Mouse (Mus musculus) hindbrain, embryonic 10.5 days (tissue): ENCODE measurements around the gene Mup17. TPM values are rescaled to one million over a fixed set of nuclear protein-coding genes. Genes with fewer than 3 reads are reported as not detected.
"Not testable (repeated sequence)": the region's sequence is repeated elsewhere in the genome, so short reads cannot be mapped to it uniquely, and the experiment has no call there.

Experiments
- DNase-seq: peaks from one replicate; pipeline ENCODE4 v3.0.0-alpha.2; 2017; ENCODE audit warnings: low spot score
- H3K27ac ChIP-seq: fragments of 300-500 bp; sonication (generic); 2 replicates; pipeline ENCODE4 v1.5.1; 2016; ENCODE audit warnings: mild to moderate bottlenecking, moderate library complexity
- H3K27me3 ChIP-seq: fragments of 300-500 bp; sonication (generic); 2 replicates; pipeline ENCODE4 v1.6.1; 2016; ENCODE audit warnings: mild to moderate bottlenecking; ENCODE audit not compliant: poor library complexity, insufficient read depth, severe bottlenecking
- H3K36me3 ChIP-seq: fragments of 300-500 bp; sonication (generic); 2 replicates; pipeline ENCODE4 v1.6.1; 2016; ENCODE audit warnings: mild to moderate bottlenecking, moderate library complexity
- H3K4me1 ChIP-seq: fragments of 300-500 bp; sonication (generic); replicated peaks from 2 replicates; pipeline ENCODE4 v1.6.1; 2016; ENCODE audit warnings: mild to moderate bottlenecking
- H3K4me3 ChIP-seq: fragments of 300-500 bp; sonication (generic); 2 replicates; pipeline ENCODE4 v1.5.1; 2016; ENCODE audit warnings: mild to moderate bottlenecking, moderate library complexity
- H3K9me3 ChIP-seq: fragments of 300-500 bp; sonication (generic); 2 replicates; pipeline ENCODE4 v1.6.1; 2016; ENCODE audit warnings: mild to moderate bottlenecking, moderate library complexity
- WGBS: fragments of 180-500 bp; shearing (Covaris S2); methylation state at CpG from one replicate; pipeline ENCODE4 v1.1.7; 2016; 5-methylcytosine and 5-hydroxymethylcytosine counted together
- polyA plus RNA-seq: library from polyadenylated mRNA; unstranded; fragments of >200 nt; fragmentation: Nextera tagmentation; extraction: Ambion mirVana; gene quantifications from 2 replicates; pipeline ENCODE4 v1.2.1, GENCODE M21; 2016

The Mup17 gene
- polyA plus RNA-seq, result not detected in 2 replicates

DNA sequence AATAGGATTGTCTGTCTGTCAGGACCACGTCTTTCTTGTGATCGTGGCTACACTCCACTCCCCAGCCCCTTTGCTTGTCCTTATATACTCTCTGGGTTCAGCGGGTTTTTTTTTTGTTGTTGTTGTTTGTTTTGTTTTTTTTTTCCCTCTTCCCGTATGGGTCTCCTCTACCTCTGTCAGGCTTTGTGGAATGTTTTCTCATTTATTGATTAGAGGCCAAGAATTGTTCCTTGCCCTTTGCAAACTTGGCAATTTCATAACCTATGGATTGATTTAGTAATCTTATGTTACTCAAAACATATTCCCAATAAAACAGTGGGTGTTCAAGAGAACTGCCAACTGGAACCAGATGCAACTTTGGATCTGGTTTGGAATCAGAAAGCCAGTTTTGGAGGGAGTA, at the start of gene Mup17:
Mup17 (minus strand) TSS at position 101 of the 400 bp plus-strand sequence.
- H3K27me3 ChIP-seq, H3K9me3 ChIP-seq, H3K4me1 ChIP-seq, H3K27ac ChIP-seq, H3K36me3 ChIP-seq, DNase-seq, H3K4me3 ChIP-seq: not testable (repeated sequence)
- 83% methylated on average over 4 of the region's 4 CpGs for WGBS

GRCm38 (mm10) chr4:61571561-61571960, 24.1 kb downstream of the Mup17 start:
- H3K4me3 ChIP-seq, H3K27ac ChIP-seq, H3K9me3 ChIP-seq, H3K27me3 ChIP-seq, H3K36me3 ChIP-seq, H3K4me1 ChIP-seq, DNase-seq: not testable (repeated sequence)
- 90% methylated on average over 19 of the region's 19 CpGs for WGBS

DNA sequence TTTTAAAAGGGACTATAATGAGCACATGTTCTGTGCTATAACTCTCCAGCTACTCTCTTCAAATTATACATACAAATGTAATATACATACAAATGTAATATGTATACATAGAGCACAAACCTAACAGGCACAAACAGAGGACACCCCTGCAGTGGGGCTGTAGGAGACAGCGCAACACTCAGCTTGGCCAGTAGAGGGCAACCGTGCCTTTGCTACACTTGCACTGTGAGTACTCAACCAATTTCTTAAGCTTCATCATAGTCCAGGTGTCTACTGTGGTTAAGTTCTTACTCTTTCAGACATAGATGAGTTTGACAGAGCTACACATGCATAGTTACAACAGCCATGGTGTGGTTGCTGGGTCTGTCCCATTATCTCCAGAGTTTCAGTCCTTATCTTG, 39.8 kb downstream of the Mup17 start:
- not testable (repeated sequence) for DNase-seq, H3K4me1 ChIP-seq, H3K9me3 ChIP-seq, H3K27ac ChIP-seq, H3K4me3 ChIP-seq, H3K36me3 ChIP-seq, H3K27me3 ChIP-seq
- WGBS, result 40% methylated on average over 2 of the region's 2 CpGs

Other genes starting within 250 kb of the Mup17 start
- not detected in 2 replicates for gene Mup15, start 156.1 kb downstream of the Mup17 start, polyA plus RNA-seq
- not detected in 2 replicates for gene Mup16, start 76.3 kb downstream of the Mup17 start, polyA plus RNA-seq
- gene Mup18, start 78.3 kb upstream of the Mup17 start, polyA plus RNA-seq, result not detected in 2 replicates
- gene Mup19, start 186.4 kb upstream of the Mup17 start, polyA plus RNA-seq, result not detected in 2 replicates
- gene Mup5, start 239.4 kb upstream of the Mup17 start, polyA plus RNA-seq, result not detected in 2 replicates